Mouse (Mus musculus): ENCODE measurements at regions not wholly inside any gene's neighbourhood (a gene's known extent, or its start where the extent isn't known, plus 50 kb on each side); places are given as distances from the start of the nearest gene placed in this dataset.
"Not testable (repeated sequence)": the region's sequence is repeated elsewhere in the genome, so short reads cannot be mapped to it uniquely, and the experiment has no call there.

- no peak overlapping the region for H3K4me3 ChIP-seq (replicated peaks; ENCODE audit: low read length)
- TF ChIP-seq POLR2A (IDR thresholded peaks at IDR 0.05; ENCODE audit: borderline replicate concordance, extremely low read depth, insufficient read depth, insufficient read length): no peak
- H3K27ac ChIP-seq (replicated peaks; ENCODE audit: low read depth, low read length): no peak overlapping the region
- H3K9ac ChIP-seq (ENCODE audit: low read depth, low read length, severe bottlenecking): no peak overlapping the region
- WGBS: 85% methylated on average over 2 of the region's 2 CpGs
- H3K9me3 ChIP-seq (ENCODE audit: control insufficient read depth, low read length): no peaks in the 10 kb centered on the region
- no peaks in the 10 kb centered on the region for H3K4me1 ChIP-seq (ENCODE audit: control insufficient read depth, insufficient read depth, low read length)
- ATAC-seq (ENCODE audit: low FRiP score, low read depth) (no peak), DNase-seq (ENCODE audit: low spot score) (no peak)
- no peaks in the 10 kb centered on the region for H3K36me3 ChIP-seq (ENCODE audit: control insufficient read depth, insufficient read depth, low read length)
- no peak overlapping the region for H3K4me2 ChIP-seq (replicated peaks; ENCODE audit: low read depth, low read length, severe bottlenecking)
- H3K27me3 ChIP-seq (ENCODE audit: control insufficient read depth, insufficient read depth, low read length): no peaks in the 10 kb centered on the region
These were observed 874.0 kb downstream of the Amy2a5 start for GRCm38 (mm10) chr3:112384641-112385040.

GRCm38 (mm10) chr3:112345866-112346265, 912.8 kb downstream of the Amy2a5 start:
- Histone ChIP-seq H3K4me1 (ENCODE audit: control insufficient read depth, insufficient read depth, low read length) (no peaks in the 10 kb centered on the region), H3K9ac (ENCODE audit: low read depth, low read length, severe bottlenecking) (no peak overlapping the region), H3K27ac (replicated peaks; ENCODE audit: low read depth, low read length) (no peak overlapping the region), H3K9me3 (ENCODE audit: control insufficient read depth, low read length) (no peaks in the 10 kb centered on the region), H3K27me3 (ENCODE audit: control insufficient read depth, insufficient read depth, low read length) (no peaks in the 10 kb centered on the region), H3K4me2 (replicated peaks; ENCODE audit: low read depth, low read length, severe bottlenecking) (no peak overlapping the region), H3K4me3 (replicated peaks; ENCODE audit: low read length) (no peak overlapping the region), H3K36me3 (ENCODE audit: control insufficient read depth, insufficient read depth, low read length) (no peaks in the 10 kb centered on the region)
- 66% methylated on average over 2 of the region's 2 CpGs for WGBS
- DNase-seq (ENCODE audit: low spot score) (peak; percentile 3), ATAC-seq (ENCODE audit: low FRiP score, low read depth) (no peak)
- TF ChIP-seq POLR2A (IDR thresholded peaks at IDR 0.05; ENCODE audit: borderline replicate concordance, extremely low read depth, insufficient read depth, insufficient read length): no peak

GRCm38 (mm10) chr3:112331171-112331570, 927.5 kb downstream of the Amy2a5 start:
- H3K4me1 ChIP-seq (ENCODE audit: control insufficient read depth, insufficient read depth, low read length): no peaks in the 10 kb centered on the region
- no peaks in the 10 kb centered on the region for H3K36me3 ChIP-seq (ENCODE audit: control insufficient read depth, insufficient read depth, low read length)
- DNase-seq (ENCODE audit: low spot score): no peak
- H3K4me2 ChIP-seq (replicated peaks; ENCODE audit: low read depth, low read length, severe bottlenecking): no peak overlapping the region
- no peak for ATAC-seq (ENCODE audit: low FRiP score, low read depth)
- no peak overlapping the region for H3K4me3 ChIP-seq (replicated peaks; ENCODE audit: low read length)
- no peak for TF ChIP-seq POLR2A (IDR thresholded peaks at IDR 0.05; ENCODE audit: borderline replicate concordance, extremely low read depth, insufficient read depth, insufficient read length)
- no peak overlapping the region for H3K27ac ChIP-seq (replicated peaks; ENCODE audit: low read depth, low read length)
- H3K9me3 ChIP-seq (ENCODE audit: control insufficient read depth, low read length): no peaks in the 10 kb centered on the region
- H3K27me3 ChIP-seq (ENCODE audit: control insufficient read depth, insufficient read depth, low read length): no peaks in the 10 kb centered on the region
- 98% methylated on average over 4 of the region's 4 CpGs for WGBS
- no peak overlapping the region for H3K9ac ChIP-seq (ENCODE audit: low read depth, low read length, severe bottlenecking)

GRCm38 (mm10) chr3:112325348-112325747, 933.3 kb downstream of the Amy2a5 start:
- Histone ChIP-seq H3K4me3 (replicated peaks; ENCODE audit: low read length) (no peak overlapping the region), H3K36me3 (ENCODE audit: control insufficient read depth, insufficient read depth, low read length) (no peaks in the 10 kb centered on the region), H3K9me3 (ENCODE audit: control insufficient read depth, low read length) (no peaks in the 10 kb centered on the region), H3K27ac (replicated peaks; ENCODE audit: low read depth, low read length) (no peak overlapping the region), H3K4me2 (replicated peaks; ENCODE audit: low read depth, low read length, severe bottlenecking) (no peak overlapping the region), H3K4me1 (ENCODE audit: control insufficient read depth, insufficient read depth, low read length) (no peaks in the 10 kb centered on the region), H3K27me3 (ENCODE audit: control insufficient read depth, insufficient read depth, low read length) (no peaks in the 10 kb centered on the region), H3K9ac (ENCODE audit: low read depth, low read length, severe bottlenecking) (no peak overlapping the region)
- DNase-seq (ENCODE audit: low spot score): no peak
- TF ChIP-seq POLR2A (IDR thresholded peaks at IDR 0.05; ENCODE audit: borderline replicate concordance, extremely low read depth, insufficient read depth, insufficient read length): no peak
- ATAC-seq (ENCODE audit: low FRiP score, low read depth): no peak
- WGBS: 60% methylated on average over 2 of the region's 2 CpGs

DNA sequence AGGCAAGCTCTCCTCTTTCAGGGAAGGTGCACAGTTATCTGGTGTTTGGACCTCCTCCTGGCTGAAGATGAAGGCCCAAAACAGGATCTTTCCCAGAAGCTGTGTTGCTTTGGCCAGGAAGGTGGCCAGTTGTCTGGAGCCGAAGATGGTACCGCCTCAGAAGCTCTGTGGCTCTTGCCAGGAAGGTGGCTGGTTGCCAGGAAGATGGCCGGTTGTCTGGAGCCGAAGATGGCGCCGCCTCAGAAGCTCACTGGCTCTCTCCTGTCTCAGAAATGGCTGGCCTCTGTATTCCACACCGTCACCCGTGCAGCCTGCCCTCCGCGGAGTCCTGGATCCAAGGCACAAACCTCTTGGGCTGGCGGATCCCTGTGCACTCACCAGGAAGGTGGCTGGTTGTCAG, 937.4 kb downstream of the Amy2a5 start:
- not testable (repeated sequence) for DNase-seq (ENCODE audit: low spot score); ATAC-seq (ENCODE audit: low FRiP score, low read depth); H3K27ac ChIP-seq (replicated peaks; ENCODE audit: low read depth, low read length); H3K4me2 ChIP-seq (replicated peaks; ENCODE audit: low read depth, low read length, severe bottlenecking); H3K4me3 ChIP-seq (replicated peaks; ENCODE audit: low read length); H3K36me3 ChIP-seq (ENCODE audit: control insufficient read depth, insufficient read depth, low read length); H3K9me3 ChIP-seq (ENCODE audit: control insufficient read depth, low read length); H3K4me1 ChIP-seq (ENCODE audit: control insufficient read depth, insufficient read depth, low read length); H3K9ac ChIP-seq (ENCODE audit: low read depth, low read length, severe bottlenecking); H3K27me3 ChIP-seq (ENCODE audit: control insufficient read depth, insufficient read depth, low read length)
- 92% methylated on average over 11 of the region's 11 CpGs for WGBS

DNA sequence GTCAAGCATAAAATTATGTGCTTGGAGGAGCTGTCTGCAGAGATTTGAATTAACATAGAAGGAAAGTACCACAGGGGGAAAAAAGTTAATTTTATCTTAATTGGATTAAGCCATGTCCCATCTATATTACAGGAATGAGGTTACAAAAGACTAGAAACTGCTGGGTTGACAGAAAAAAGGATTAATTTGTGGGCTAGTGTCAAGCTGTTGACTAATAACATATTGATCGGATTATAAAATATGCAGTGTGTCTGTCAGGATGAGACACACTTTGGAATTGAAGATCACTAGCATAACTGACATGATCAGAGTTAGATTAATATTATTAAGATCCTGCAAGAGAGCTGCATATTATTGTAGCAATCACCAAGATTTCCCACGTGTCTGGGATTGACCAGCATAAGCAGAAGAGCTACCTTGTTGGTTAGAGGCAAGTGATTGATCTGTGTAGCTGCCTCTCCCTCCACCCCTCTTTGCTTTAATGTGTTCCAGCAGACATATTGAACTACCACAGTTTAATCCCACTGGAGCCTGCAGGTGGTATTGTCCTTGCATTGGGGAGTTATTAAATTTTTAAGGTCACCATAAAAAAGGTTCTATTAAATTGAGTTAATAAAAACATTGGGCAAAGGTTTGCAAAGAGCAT, 979.7 kb downstream of the Amy2a5 start:
- no peak overlapping the region for H3K27ac ChIP-seq (replicated peaks; ENCODE audit: low read depth, low read length)
- DNase-seq (ENCODE audit: low spot score) (no peak), ATAC-seq (ENCODE audit: low FRiP score, low read depth) (no peak)
- H3K9ac ChIP-seq (ENCODE audit: low read depth, low read length, severe bottlenecking): no peak overlapping the region
- no peaks in the 10 kb centered on the region for H3K4me1 ChIP-seq (ENCODE audit: control insufficient read depth, insufficient read depth, low read length)
- no peaks in the 10 kb centered on the region for H3K9me3 ChIP-seq (ENCODE audit: control insufficient read depth, low read length)
- no peaks in the 10 kb centered on the region for H3K27me3 ChIP-seq (ENCODE audit: control insufficient read depth, insufficient read depth, low read length)
- H3K4me2 ChIP-seq (replicated peaks; ENCODE audit: low read depth, low read length, severe bottlenecking): no peak overlapping the region
- no peak for TF ChIP-seq POLR2A (IDR thresholded peaks at IDR 0.05; ENCODE audit: borderline replicate concordance, extremely low read depth, insufficient read depth, insufficient read length)
- no peak overlapping the region for H3K4me3 ChIP-seq (replicated peaks; ENCODE audit: low read length)
- no peaks in the 10 kb centered on the region for H3K36me3 ChIP-seq (ENCODE audit: control insufficient read depth, insufficient read depth, low read length)
- WGBS: 63% methylated on average over 2 of the region's 2 CpGs

Data from limb, embryonic 14.5 days (tissue).